Mouse (Mus musculus): ENCODE measurements at regions not wholly inside any gene's neighbourhood (a gene's known extent, or its start where the extent isn't known, plus 50 kb on each side); places are given as distances from the start of the nearest gene placed in this dataset.

DNA sequence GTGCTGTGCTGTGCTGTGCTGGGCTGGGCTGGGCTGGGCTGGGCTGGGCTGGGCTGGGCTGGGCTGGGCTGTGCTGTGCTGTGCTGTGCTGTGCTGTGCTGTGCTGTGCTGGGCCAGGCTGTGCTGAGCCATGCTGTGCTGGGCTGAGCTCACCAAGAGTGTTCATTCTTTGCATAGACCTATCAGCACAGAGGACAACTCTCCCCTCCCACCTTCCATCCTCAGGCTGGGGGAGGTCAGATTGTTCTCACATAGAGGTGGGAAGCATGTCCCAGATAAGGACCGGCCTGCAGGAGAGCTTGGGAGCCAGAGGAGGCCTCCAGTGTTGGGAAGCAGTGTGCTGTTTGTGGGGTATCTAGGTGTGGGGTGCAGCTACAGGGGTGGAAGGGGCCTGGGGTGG, 188.0 kb downstream of the Matn1 start:
- TF ChIP-seq MAFK (IDR thresholded peaks at IDR 0.05; ENCODE audit: insufficient replicate concordance, low read length) (no peak), MAX (IDR thresholded peaks at IDR 0.05; ENCODE audit: low read length) (no peak), ETS1 (conservative IDR thresholded peaks at IDR 0.05; ENCODE audit: low read depth, low read length) (no peak), E2F4 (IDR thresholded peaks at IDR 0.05; ENCODE audit: insufficient replicate concordance, low read depth, low read length) (no peak), MYC (IDR thresholded peaks at IDR 0.05; ENCODE audit: low read depth, low read length) (no peak), CHD2 (IDR thresholded peaks at IDR 0.05; ENCODE audit: low read length) (no peak), EP300 (IDR thresholded peaks at IDR 0.05; ENCODE audit: low read length) (no peak), CTCF (conservative IDR thresholded peaks at IDR 0.05 in 1 of 2, IDR thresholded peaks at IDR 0.05 in 1 of 2; ENCODE audit: low read depth in 2 of 2, low read length in 2 of 2) (no peak)

Data from CH12.LX (cell line).